Mouse (Mus musculus): ENCODE data around the gene Olfr372. TPM values are rescaled to one million over a fixed set of nuclear protein-coding genes. Genes with fewer than 3 reads are reported as not detected.
"Not testable (repeated sequence)": the region's sequence is repeated elsewhere in the genome, so short reads cannot be mapped to it uniquely, and the experiment has no call there.

Olfr372 gene
- total RNA-seq, 2 experiments from 2014 or later, result not detected

GRCm38 (mm10) chr8:72087611-72088010, 46.6 kb downstream of the Olfr372 start:
- ATAC-seq (replicated peaks; ENCODE audit: low FRiP score, poor library complexity, severe bottlenecking), result not testable (repeated sequence)

DNA sequence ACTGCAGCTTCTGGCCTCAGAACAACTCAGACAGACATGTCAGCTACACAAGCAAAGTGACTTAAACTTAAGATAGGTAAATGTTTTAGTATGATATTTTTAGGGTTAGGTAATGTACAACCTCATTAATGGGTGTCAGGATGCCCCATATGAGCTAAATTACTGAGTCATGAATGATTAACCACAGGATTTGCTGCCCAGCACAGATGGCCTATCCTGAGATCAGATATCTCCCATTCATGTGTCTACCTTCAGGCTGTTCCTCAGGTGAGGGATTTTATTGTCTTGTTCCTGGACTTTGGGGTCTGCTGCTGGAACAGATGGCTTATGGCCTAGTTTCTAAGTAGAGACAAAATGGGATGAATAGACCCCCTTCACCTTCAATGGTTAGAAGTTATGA, 55.7 kb downstream of the Olfr372 start:
- ATAC-seq (replicated peaks; ENCODE audit: low FRiP score, poor library complexity, severe bottlenecking), result not testable (repeated sequence)

- ATAC-seq (replicated peaks; ENCODE audit: low FRiP score, poor library complexity, severe bottlenecking), result not testable (repeated sequence)
These were observed 58.5 kb downstream of the Olfr372 start for GRCm38 (mm10) chr8:72099377-72100103.

GRCm38 (mm10) chr8:72105165-72105564, 64.1 kb downstream of the Olfr372 start:
- no peak for ATAC-seq (replicated peaks; ENCODE audit: low FRiP score, poor library complexity, severe bottlenecking)

DNA sequence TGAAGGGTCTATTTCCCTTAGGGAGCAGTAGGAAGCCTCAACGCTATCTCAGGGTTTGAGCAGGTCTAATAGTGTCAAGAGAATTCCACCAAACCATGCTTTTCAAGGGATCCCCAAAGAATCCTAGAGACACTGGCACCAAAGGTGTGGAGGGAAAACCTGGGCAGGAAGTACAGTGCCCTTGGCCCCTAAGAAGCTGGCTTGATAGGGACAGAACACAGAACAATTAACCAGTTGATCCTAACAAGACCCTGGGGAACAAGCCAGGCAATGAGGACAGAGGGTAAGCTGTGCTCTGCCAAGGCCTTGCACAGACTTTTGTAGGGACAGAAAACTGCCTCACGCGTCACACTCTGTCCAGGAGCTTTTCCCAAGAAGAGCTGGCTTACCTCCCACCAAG, 65.7 kb downstream of the Olfr372 start, which contains the start of gene Olfr374:
Gene Olfr374, plus strand, starts transcription at position 301 of the 400 bp plus-strand sequence.
- no peak for ATAC-seq (replicated peaks; ENCODE audit: low FRiP score, poor library complexity, severe bottlenecking)

Other genes starting within 250 kb of the Olfr372 start
- gene Zfp709, start 159.2 kb upstream of the Olfr372 start, total RNA-seq (2015; ENCODE audit: low replicate concordance), result 1.3 and 2.9 TPM in 2 replicates
- gene Zfp709, start 159.2 kb upstream of the Olfr372 start, total RNA-seq (2017; ENCODE audit: low replicate concordance), result 1.3 and 2.5 TPM in 2 replicates
- 2.1 TPM in 1 of 2 replicates, not detected in the other for gene Zfp882, start 132.6 kb upstream of the Olfr372 start, total RNA-seq (2015; ENCODE audit: low replicate concordance)
- 2.0 and 3.3 TPM in 2 replicates for gene Zfp882, start 132.6 kb upstream of the Olfr372 start, total RNA-seq (2017; ENCODE audit: low replicate concordance)
- gene Zfp617, start 132.6 kb upstream of the Olfr372 start, total RNA-seq (2015; ENCODE audit: low replicate concordance), result 9.2 and 10.4 TPM in 2 replicates
- gene Zfp617, start 132.6 kb upstream of the Olfr372 start, total RNA-seq (2017; ENCODE audit: low replicate concordance), result 5.5 and 6.8 TPM in 2 replicates
- gene Zfp961, start 90.2 kb upstream of the Olfr372 start, total RNA-seq (2015; ENCODE audit: low replicate concordance), result 11.7 and 15.8 TPM in 2 replicates
- gene Zfp961, start 90.2 kb upstream of the Olfr372 start, total RNA-seq (2017; ENCODE audit: low replicate concordance), result 8.6 and 9.1 TPM in 2 replicates
- 15.3 and 25.2 TPM in 2 replicates for gene Cyp4f18, start 31.6 kb upstream of the Olfr372 start, total RNA-seq (2015; ENCODE audit: low replicate concordance)
- 7.7 and 10.3 TPM in 2 replicates for gene Cyp4f18, start 31.6 kb upstream of the Olfr372 start, total RNA-seq (2017; ENCODE audit: low replicate concordance)
- not detected in 2 replicates for gene Olfr373, start 42.0 kb downstream of the Olfr372 start, total RNA-seq (2015; ENCODE audit: low replicate concordance)
- gene Olfr373, start 42.0 kb downstream of the Olfr372 start, total RNA-seq (2017; ENCODE audit: low replicate concordance), result not detected in 2 replicates
- gene Olfr374, start 65.8 kb downstream of the Olfr372 start, total RNA-seq (2015; ENCODE audit: low replicate concordance), result not detected in 2 replicates
- gene Olfr374, start 65.8 kb downstream of the Olfr372 start, total RNA-seq (2017; ENCODE audit: low replicate concordance), result 0.14 TPM in 1 of 2 replicates, not detected in the other
- gene Tpm4, start 93.8 kb downstream of the Olfr372 start, total RNA-seq (2015; ENCODE audit: low replicate concordance), result 22.5 and 25.9 TPM in 2 replicates
- 27.3 and 27.9 TPM in 2 replicates for gene Tpm4, start 93.8 kb downstream of the Olfr372 start, total RNA-seq (2017; ENCODE audit: low replicate concordance)
- gene Rab8a, start 120.0 kb downstream of the Olfr372 start, total RNA-seq (2015; ENCODE audit: low replicate concordance), result 15.3 and 26.9 TPM in 2 replicates
- 69.9 and 102 TPM in 2 replicates for gene Rab8a, start 120.0 kb downstream of the Olfr372 start, total RNA-seq (2017; ENCODE audit: low replicate concordance)
- 0.77 and 4.4 TPM in 2 replicates for gene Hsh2d, start 148.4 kb downstream of the Olfr372 start, total RNA-seq (2015; ENCODE audit: low replicate concordance)
- gene Hsh2d, start 148.4 kb downstream of the Olfr372 start, total RNA-seq (2017; ENCODE audit: low replicate concordance), result 1.7 and 2.8 TPM in 2 replicates
- 1.7 TPM in 1 of 2 replicates, not detected in the other for gene Cib3, start 171.6 kb downstream of the Olfr372 start, total RNA-seq (2015; ENCODE audit: low replicate concordance)
- gene Cib3, start 171.6 kb downstream of the Olfr372 start, total RNA-seq (2017; ENCODE audit: low replicate concordance), result 1.8 and 5.4 TPM in 2 replicates
- gene Gm11034, start 172.4 kb downstream of the Olfr372 start, total RNA-seq (2015; ENCODE audit: low replicate concordance), result not detected in 2 replicates
- not detected in 2 replicates for gene Gm11034, start 172.4 kb downstream of the Olfr372 start, total RNA-seq (2017; ENCODE audit: low replicate concordance)
- 31.1 and 32.9 TPM in 2 replicates for gene Fam32a, start 178.5 kb downstream of the Olfr372 start, total RNA-seq (2015; ENCODE audit: low replicate concordance)
- 30.3 and 36.4 TPM in 2 replicates for gene Fam32a, start 178.5 kb downstream of the Olfr372 start, total RNA-seq (2017; ENCODE audit: low replicate concordance)
- gene Ap1m1, start 198.8 kb downstream of the Olfr372 start, total RNA-seq (2015; ENCODE audit: low replicate concordance), result 36.9 and 46.8 TPM in 2 replicates
- 15.7 and 22.7 TPM in 2 replicates for gene Ap1m1, start 198.8 kb downstream of the Olfr372 start, total RNA-seq (2017; ENCODE audit: low replicate concordance)

Data from erythroblast, adult 5-6 weeks (primary cell).